Mouse (Mus musculus): ENCODE data around the gene Fnbp1.

GRCm38 (mm10) chr2:31179471-31179870 is 37.7 kb upstream of the Fnbp1 start:
- TF ChIP-seq GATA1 (IDR thresholded peaks at IDR 0.05; ENCODE audit: borderline replicate concordance, low read length) = no peak
- no peak for TF ChIP-seq CTCF (IDR thresholded peaks at IDR 0.05; ENCODE audit: low read depth, low read length)

All from G1E (cell line).